Mouse (Mus musculus): ENCODE data around the gene Gpr61. TPM values are rescaled to one million over a fixed set of nuclear protein-coding genes. Genes with fewer than 3 reads are reported as not detected.

The Gpr61 gene
- 0.01 TPM in 1 of 2 replicates, not detected in the other for polyA plus RNA-seq (2012; rRNA removed)

GRCm38 (mm10) chr3:108154656-108155055 lies at the start of gene Gpr61:
Gene Gpr61, minus strand, starts transcription at chr3:108154882.

GRCm38 (mm10) chr3:108200329-108201323 lies 45.9 kb upstream of the Gpr61 start, which contains the start of gene Cyb561d1:
Gene Cyb561d1, minus strand, starts transcription at chr3:108201212.

GRCm38 (mm10) chr3:108186098-108187047 lies 31.7 kb upstream of the Gpr61 start, which contains the start of gene Amigo1:
Gene Amigo1, plus strand, starts transcription at chr3:108186335.

GRCm38 (mm10) chr3:108145534-108146445 lies 8.9 kb downstream of the Gpr61 start, which contains the start of gene Gnai3:
Gene Gnai3, minus strand, starts transcription at chr3:108146146.

Other genes starting within 250 kb of the Gpr61 start
- 77.7 and 99.4 TPM in 2 replicates for gene Gstm7, start 223.1 kb downstream of the Gpr61 start, polyA plus RNA-seq (2012; rRNA removed)
- 12.9 and 18.0 TPM in 2 replicates for gene Gstm6, start 211.1 kb downstream of the Gpr61 start, polyA plus RNA-seq (2012; rRNA removed)
- 1.7 and 3.1 TPM in 2 replicates for gene Gstm3, start 185.6 kb downstream of the Gpr61 start, polyA plus RNA-seq (2012; rRNA removed)
- 13.2 and 19.6 TPM in 2 replicates for gene Gstm2, start 168.4 kb downstream of the Gpr61 start, polyA plus RNA-seq (2012; rRNA removed)
- gene Gstm1, start 136.9 kb downstream of the Gpr61 start, polyA plus RNA-seq (2012; rRNA removed), result 165 and 175 TPM in 2 replicates
- 11.0 and 14.0 TPM in 2 replicates for gene Gstm4, start 110.0 kb downstream of the Gpr61 start, polyA plus RNA-seq (2012; rRNA removed)
- 41.3 and 56.1 TPM in 2 replicates for gene Ampd2, start 68.2 kb downstream of the Gpr61 start, polyA plus RNA-seq (2012; rRNA removed)
- gene Gnat2, start 62.1 kb downstream of the Gpr61 start, polyA plus RNA-seq (2012; rRNA removed), result 1.5 and 1.9 TPM in 2 replicates
- 36.8 and 37.1 TPM in 2 replicates for gene Gnai3, start 8.7 kb downstream of the Gpr61 start, polyA plus RNA-seq (2012; rRNA removed)
- 1.9 and 2.2 TPM in 2 replicates for gene Amigo1, start 31.5 kb upstream of the Gpr61 start, polyA plus RNA-seq (2012; rRNA removed)
- 1.8 and 1.9 TPM in 2 replicates for gene Cyb561d1, start 46.3 kb upstream of the Gpr61 start, polyA plus RNA-seq (2012; rRNA removed)
- 1.6 and 1.9 TPM in 2 replicates for gene Atxn7l2, start 56.1 kb upstream of the Gpr61 start, polyA plus RNA-seq (2012; rRNA removed)
- gene Sypl2, start 71.8 kb upstream of the Gpr61 start, polyA plus RNA-seq (2012; rRNA removed), result 0.03 and 0.06 TPM in 2 replicates
- 69.8 and 80.8 TPM in 2 replicates for gene Psma5, start 102.0 kb upstream of the Gpr61 start, polyA plus RNA-seq (2012; rRNA removed)
- gene Sort1, start 129.2 kb upstream of the Gpr61 start, polyA plus RNA-seq (2012; rRNA removed), result 10.5 and 12.8 TPM in 2 replicates
- 1.0 and 2.0 TPM in 2 replicates for gene Mybphl, start 210.0 kb upstream of the Gpr61 start, polyA plus RNA-seq (2012; rRNA removed)
- gene Psrc1, start 229.0 kb upstream of the Gpr61 start, polyA plus RNA-seq (2012; rRNA removed), result 13.2 and 14.0 TPM in 2 replicates